Mouse (Mus musculus) C2C12 (cell line): ENCODE measurements around the gene Bod1. TPM values are rescaled to one million over a fixed set of nuclear protein-coding genes. Genes with fewer than 3 reads are reported as not detected.

Experiments used
- H3K27me3 ChIP-seq: one replicate; pipeline ENCODE4 v1.6.1; 2011; ENCODE audit not compliant: control insufficient read depth, insufficient read depth, insufficient read length
- H3K36me3 ChIP-seq: one replicate; pipeline ENCODE4 v1.6.1; 2011; ENCODE audit not compliant: control insufficient read depth, insufficient read depth
- H3K4me3 ChIP-seq: one replicate; pipeline ENCODE4 v1.5.1; 2011; ENCODE audit warnings: mild to moderate bottlenecking, control low read depth; ENCODE audit not compliant: poor library complexity, insufficient read depth, severe bottlenecking
- H3K79me2 ChIP-seq: one replicate; pipeline ENCODE4 v1.6.1; 2011; ENCODE audit not compliant: control insufficient read depth, insufficient read depth
- H3K79me3 ChIP-seq: one replicate; pipeline ENCODE4 v1.6.1; 2011; ENCODE audit warnings: low read depth, control low read depth
- H3ac ChIP-seq: one replicate; pipeline ENCODE3; 2011; ENCODE audit warnings: low read depth; ENCODE audit not compliant: control insufficient read depth, insufficient read length
- CEBPB ChIP-seq: IDR thresholded peaks from one replicate; pipeline ENCODE4 v1.6.1; 2011; ENCODE audit warnings: low read depth, mild to moderate bottlenecking, control low read depth, moderate library complexity
- CTCF ChIP-seq: IDR thresholded peaks from one replicate; pipeline ENCODE4 v1.5.1; 2011; ENCODE audit not compliant: control insufficient read depth, insufficient read depth, insufficient read length
- FOSL1 ChIP-seq: IDR thresholded peaks from one replicate; pipeline ENCODE4 v1.8.0; 2011; ENCODE audit warnings: mild to moderate bottlenecking, low read length; ENCODE audit not compliant: poor library complexity, insufficient read depth, severe bottlenecking
- MAX ChIP-seq: IDR thresholded peaks from one replicate; pipeline ENCODE4 v1.6.1; 2011; ENCODE audit warnings: mild to moderate bottlenecking, control low read depth
- MYOD1 ChIP-seq: IDR thresholded peaks from one replicate; pipeline ENCODE4 v1.6.1; 2011; ENCODE audit warnings: low read depth; ENCODE audit not compliant: control insufficient read depth, insufficient read length
- MYOG ChIP-seq: IDR thresholded peaks from one replicate; pipeline ENCODE4 v1.6.1; 2011; ENCODE audit not compliant: control insufficient read depth, insufficient read length; ENCODE audit errors: extremely low read depth
- USF1 ChIP-seq: IDR thresholded peaks from one replicate; pipeline ENCODE4 v1.6.1; 2011; ENCODE audit warnings: low read depth, mild to moderate bottlenecking, control low read depth, moderate library complexity
- polyA plus RNA-seq: library from polyadenylated mRNA; unstranded; fragments of >200 nt; fragmentation: generic; extraction: Trizol; gene quantifications from one replicate; pipeline ENCODE4 v1.2.1, GENCODE M21; 2012; ENCODE audit warnings: missing spikeins

The Bod1 gene
- polyA plus RNA-seq, 1 experiment, result 90.4 TPM

- H3ac ChIP-seq, result no peak overlapping the region
- H3K79me3 ChIP-seq, result no peaks in the 10 kb centered on the region
- no peaks in the 10 kb centered on the region for H3K79me2 ChIP-seq
- H3K4me3 ChIP-seq, result no peak overlapping the region
- TF ChIP-seq MAX, result no peak
- TF ChIP-seq USF1, result no peak
- no peak for TF ChIP-seq FOSL1
- no peak for TF ChIP-seq MYOG
- no peak for TF ChIP-seq CTCF
- no peak for TF ChIP-seq CEBPB
- TF ChIP-seq MYOD1, result no peak
- H3K27me3 ChIP-seq, result no peaks in the 10 kb centered on the region
- no peaks in the 10 kb centered on the region for H3K36me3 ChIP-seq
These were observed 36.1 kb upstream of the Bod1 start for GRCm38 (mm10) chr11:31707771-31708170.

DNA sequence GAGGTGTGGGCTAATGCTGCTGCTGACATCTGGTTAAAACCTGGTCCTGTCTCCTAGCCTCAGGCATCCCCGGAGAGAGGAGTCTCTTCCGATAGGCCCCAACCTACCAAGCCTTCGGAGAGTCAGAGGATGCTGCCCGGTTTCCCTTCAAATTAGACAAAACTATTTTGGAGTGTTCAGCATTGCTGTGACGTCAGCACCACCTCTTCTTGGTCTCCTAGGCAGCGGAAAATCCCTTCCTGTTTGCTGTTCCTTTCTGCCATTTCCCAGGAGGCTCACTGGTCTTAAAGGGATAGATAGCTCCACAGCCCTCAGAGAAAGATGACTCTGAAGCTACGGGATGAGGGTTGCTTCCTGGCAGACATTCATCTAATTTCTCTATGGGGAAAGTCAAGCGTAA is 31.5 kb upstream of the Bod1 start:
- H3K27me3 ChIP-seq, result no peaks in the 10 kb centered on the region
- H3ac ChIP-seq, result no peak overlapping the region

DNA sequence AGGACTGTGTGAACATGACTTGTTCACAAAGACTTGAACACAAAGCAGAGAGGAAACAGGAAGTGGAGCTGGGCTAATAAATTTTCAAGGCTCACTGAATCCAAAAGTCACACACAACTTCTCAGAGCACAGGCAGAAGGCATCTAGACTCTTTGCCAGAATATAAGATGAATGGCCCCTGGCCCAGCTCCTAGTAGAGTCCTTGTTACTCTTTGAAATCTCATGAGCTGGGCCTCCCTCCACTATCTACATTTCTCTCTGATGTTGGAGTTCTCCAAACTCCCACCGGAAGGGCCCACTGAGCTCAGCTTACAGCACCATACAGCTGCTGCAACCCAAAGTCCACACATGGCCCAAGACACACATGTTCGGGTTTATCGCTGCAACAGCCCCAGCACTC is 30.2 kb upstream of the Bod1 start:
- Histone ChIP-seq H3K79me3 (no peaks in the 10 kb centered on the region), H3ac (no peak overlapping the region), H3K79me2 (no peaks in the 10 kb centered on the region), H3K36me3 (no peaks in the 10 kb centered on the region), H3K4me3 (no peak overlapping the region), H3K27me3 (no peaks in the 10 kb centered on the region)
- TF ChIP-seq MYOG, result no peak
- no peak for TF ChIP-seq CTCF
- TF ChIP-seq MAX, result no peak
- no peak for TF ChIP-seq USF1
- no peak for TF ChIP-seq CEBPB
- TF ChIP-seq FOSL1, result no peak
- TF ChIP-seq MYOD1, result no peak

More for the DNA sequence above, 31.5 kb upstream of the Bod1 start:
- TF ChIP-seq FOSL1 (no peak), MYOG (no peak), MAX (no peak), USF1 (no peak), CEBPB (no peak), MYOD1 (no peak), CTCF (no peak)
- Histone ChIP-seq H3K4me3 (no peak overlapping the region), H3K79me3 (no peaks in the 10 kb centered on the region), H3K79me2 (no peaks in the 10 kb centered on the region), H3K36me3 (no peaks in the 10 kb centered on the region)

DNA sequence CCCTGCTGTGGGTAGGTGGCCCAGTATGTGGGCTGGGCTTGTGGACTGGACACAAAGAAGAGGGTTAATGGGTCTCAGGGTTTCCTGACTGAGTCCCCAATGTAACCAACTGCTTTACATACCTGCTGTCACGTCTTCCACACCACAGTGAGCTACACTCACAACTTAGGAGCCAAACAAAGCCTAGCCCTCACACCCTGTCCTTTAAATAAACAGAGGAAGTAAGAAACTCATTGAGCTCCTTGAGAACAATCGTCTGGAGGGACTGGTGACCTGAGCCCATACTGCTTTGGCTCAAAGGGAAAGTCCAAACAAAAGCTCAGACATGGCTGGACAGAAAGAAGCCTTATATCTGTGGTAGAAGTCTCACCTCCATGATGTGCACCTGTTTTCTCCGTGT is 27.8 kb upstream of the Bod1 start:
- Histone ChIP-seq H3K79me2 (no peaks in the 10 kb centered on the region), H3K79me3 (no peaks in the 10 kb centered on the region), H3ac (no peak overlapping the region), H3K4me3 (no peak overlapping the region), H3K36me3 (no peaks in the 10 kb centered on the region), H3K27me3 (no peaks in the 10 kb centered on the region)
- TF ChIP-seq USF1 (no peak), MYOG (no peak), CTCF (no peak), MAX (no peak), MYOD1 (no peak), FOSL1 (no peak), CEBPB (no peak)

DNA sequence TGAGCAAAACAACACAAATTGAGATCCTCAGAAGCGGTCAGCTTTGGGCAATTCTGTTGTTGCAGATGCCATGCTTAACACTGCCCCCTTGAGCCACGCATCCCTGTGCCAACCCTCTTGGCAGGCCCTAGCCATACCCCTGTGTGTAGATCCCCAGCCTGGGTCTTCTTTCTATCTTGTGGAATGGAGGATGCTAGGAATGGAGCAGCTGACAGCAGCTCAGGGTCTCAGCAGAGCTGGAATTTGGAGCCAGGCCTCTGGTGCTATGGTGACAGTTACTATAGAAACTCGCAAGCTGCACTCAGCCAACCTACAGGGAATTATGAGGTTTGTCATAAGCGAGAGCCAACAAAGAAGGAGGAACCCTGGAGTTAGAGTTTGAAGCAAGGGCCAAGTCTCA is 23.1 kb upstream of the Bod1 start:
- Histone ChIP-seq H3K79me2 (no peaks in the 10 kb centered on the region), H3K27me3 (no peaks in the 10 kb centered on the region), H3ac (no peak overlapping the region), H3K4me3 (no peak overlapping the region), H3K79me3 (no peaks in the 10 kb centered on the region), H3K36me3 (no peaks in the 10 kb centered on the region)
- TF ChIP-seq MAX (no peak), MYOD1 (no peak), MYOG (no peak), FOSL1 (no peak), CTCF (no peak), USF1 (no peak), CEBPB (no peak)

- no peaks in the 10 kb centered on the region for H3K79me2 ChIP-seq
- H3K4me3 ChIP-seq, result no peak overlapping the region
- TF ChIP-seq CTCF (no peak), MYOG (no peak), MAX (no peak), MYOD1 (no peak), FOSL1 (no peak), USF1 (no peak), CEBPB (no peak)
- no peaks in the 10 kb centered on the region for H3K79me3 ChIP-seq
- H3K27me3 ChIP-seq, result no peaks in the 10 kb centered on the region
- no peak overlapping the region for H3ac ChIP-seq
- H3K36me3 ChIP-seq, result no peaks in the 10 kb centered on the region
These were observed 22.4 kb upstream of the Bod1 start for GRCm38 (mm10) chr11:31694109-31694508.
